Mouse (Mus musculus) neutrophil, adult 5-6 weeks (primary cell): ENCODE results near the gene Vmn1r226. TPM values are rescaled to one million over a fixed set of nuclear protein-coding genes. Genes with fewer than 3 reads are reported as not detected.

ENCODE experiments used
- ATAC-seq: fragments of 151-379, 151-347 bp; 2 replicates; pipeline ENCODE4 v1.8.0; 2017; ENCODE audit warnings: mild to moderate bottlenecking, moderate TSS enrichment; ENCODE audit not compliant: insufficient number of reproducible peaks, poor library complexity, low FRiP score, severe bottlenecking; ENCODE audit errors: extremely low read depth
- total RNA-seq: library from RNA; stranded (forward); fragments of 200-1000 nt; gene quantifications from 2 replicates; pipeline ENCODE4 v1.2.3, GENCODE M21; 2017

The Vmn1r226 gene
- total RNA-seq: not detected in 2 replicates

DNA sequence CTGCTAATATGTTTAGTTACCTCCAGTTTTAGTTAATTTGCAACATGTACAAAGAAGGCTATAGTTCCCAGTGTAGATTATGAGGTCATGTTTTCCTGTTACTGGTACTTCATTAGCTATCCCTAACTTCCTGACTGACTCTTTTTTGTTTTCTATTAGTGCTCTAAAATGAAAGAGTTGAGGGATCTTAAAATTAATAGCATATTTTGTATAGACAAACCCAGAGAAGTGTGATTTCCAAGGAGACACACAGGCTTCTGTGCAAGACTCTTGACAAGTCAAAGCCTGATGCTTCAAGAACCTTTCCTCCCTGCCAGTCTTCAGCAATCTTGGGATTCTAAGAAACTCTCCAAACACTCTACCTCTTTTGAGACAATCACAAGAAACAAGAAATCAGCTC is at the start of gene Vmn1r226:
Vmn1r226 (plus strand) TSS at position 301 of the 400 bp plus-strand sequence.
- no peak for ATAC-seq

DNA sequence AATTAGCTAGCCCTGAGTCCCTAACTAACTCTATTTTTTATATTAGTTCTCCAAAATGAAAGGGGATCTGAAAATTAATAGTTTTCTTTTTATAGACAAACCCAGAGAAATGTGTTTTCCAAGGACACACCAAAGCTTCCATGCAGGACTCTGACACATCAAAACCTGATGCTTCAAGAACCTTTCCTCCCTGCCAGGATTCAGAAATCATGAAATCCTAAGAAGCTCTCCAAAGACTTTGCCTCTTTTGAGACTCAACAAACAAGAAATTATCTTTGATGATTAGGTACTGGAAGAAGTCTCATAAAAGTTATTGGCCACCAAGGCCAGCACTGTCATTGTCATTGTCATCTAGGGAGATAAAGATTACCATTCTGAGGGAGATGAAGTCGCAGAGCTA is 46.9 kb downstream of the Vmn1r226 start, which contains the start of gene Vmn1r227:
Vmn1r227 (plus strand) TSS at position 301 of the 400 bp plus-strand sequence.
- ATAC-seq: no peak

Other genes with a start within 250 kb of the Vmn1r226 start
- not detected in 2 replicates for gene Vmn2r108, start 201.5 kb upstream of the Vmn1r226 start, total RNA-seq
- gene Vmn1r225, start 184.7 kb upstream of the Vmn1r226 start, total RNA-seq: not detected in 2 replicates
- not detected in 2 replicates for gene Vmn2r109, start 118.1 kb upstream of the Vmn1r226 start, total RNA-seq
- not detected in 2 replicates for gene Vmn2r110, start 86.4 kb upstream of the Vmn1r226 start, total RNA-seq
- not detected in 2 replicates for gene Fpr-rs3, start 58.0 kb upstream of the Vmn1r226 start, total RNA-seq
- 0.37 TPM in 1 of 2 replicates, not detected in the other for gene Vmn1r227, start 47.0 kb downstream of the Vmn1r226 start, total RNA-seq
- 0.12 TPM in 1 of 2 replicates, not detected in the other for gene Vmn1r228, start 103.3 kb downstream of the Vmn1r226 start, total RNA-seq
- gene Vmn1r229, start 128.7 kb downstream of the Vmn1r226 start, total RNA-seq: 0.12 TPM in 1 of 2 replicates, not detected in the other
- 0.12 TPM in 1 of 2 replicates, not detected in the other for gene Vmn1r230, start 157.6 kb downstream of the Vmn1r226 start, total RNA-seq
- not detected in 2 replicates for gene Vmn1r231, start 222.2 kb downstream of the Vmn1r226 start, total RNA-seq
- not detected in 2 replicates for gene Vmn1r232, start 236.9 kb downstream of the Vmn1r226 start, total RNA-seq